Mouse (Mus musculus): ENCODE measurements around the gene Oit3. TPM values are rescaled to one million over a fixed set of nuclear protein-coding genes. Genes with fewer than 3 reads are reported as not detected.

Oit3 gene
- polyA plus RNA-seq, 1 experiment from 2014 or later: 1.7 TPM

GRCm38 (mm10) chr10:59447546-59447945 is 6.0 kb upstream of the Oit3 start:
- ATAC-seq (no peak), DNase-seq (ENCODE audit: low spot score) (no peak)
- no peak overlapping the region for H3K4me2 ChIP-seq (replicated peaks; ENCODE audit: low read depth, low read length)
- no peaks in the 10 kb centered on the region for H3K36me3 ChIP-seq (ENCODE audit: insufficient read depth, low read length)
- peaks cover 6% of the 10 kb centered on the region; the same call in 1 of the 2 replicates for H3K4me1 ChIP-seq (ENCODE audit: insufficient read depth, low read depth, low read length)
- no peaks in the 10 kb centered on the region for H3K9me3 ChIP-seq (ENCODE audit: low read length)
- no peak overlapping the region for H3K9ac ChIP-seq (replicated peaks; ENCODE audit: low read depth)
- TF ChIP-seq CTCF (IDR thresholded peaks at IDR 0.05) (no peak), EP300 (IDR thresholded peaks at IDR 0.05) (no peak)
- H3K27ac ChIP-seq (ENCODE audit: low read length): no peak overlapping the region
- WGBS: 46% methylated on average over 9 of the region's 9 CpGs
- H3K4me3 ChIP-seq (ENCODE audit: low read depth, low read length): no peak overlapping the region
- no peaks in the 10 kb centered on the region for H3K27me3 ChIP-seq (replicated peaks; ENCODE audit: insufficient read depth, low read length)

DNA sequence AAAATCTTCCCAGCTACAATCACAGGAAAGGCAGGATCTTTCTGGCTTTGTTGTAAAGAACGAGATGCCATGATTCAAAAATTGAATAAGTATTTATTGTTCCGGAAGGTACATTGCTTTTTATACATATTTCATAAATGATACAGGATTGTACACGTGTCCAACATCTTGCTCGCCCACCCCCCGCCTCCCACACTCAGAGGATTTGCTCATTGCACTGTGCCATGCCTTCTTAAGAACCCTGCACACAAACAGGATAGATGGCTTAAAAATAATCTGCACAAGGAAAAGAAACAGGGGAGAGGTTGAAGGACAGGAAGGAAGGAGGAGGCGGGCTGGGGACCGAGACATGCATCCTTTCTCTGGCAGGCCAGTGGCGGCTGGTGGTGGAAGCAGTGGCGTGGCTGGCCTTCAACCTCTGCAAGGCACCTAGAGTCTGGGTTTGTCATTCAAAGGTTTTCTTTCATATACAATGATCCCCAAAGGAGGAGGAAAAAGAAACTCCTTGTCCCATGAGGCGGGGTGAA is 5.4 kb upstream of the Oit3 start:
- Histone ChIP-seq H3K9ac (replicated peaks; ENCODE audit: low read depth) (no peak overlapping the region), H3K9me3 (ENCODE audit: low read length) (no peaks in the 10 kb centered on the region), H3K36me3 (ENCODE audit: insufficient read depth, low read length) (no peaks in the 10 kb centered on the region), H3K4me3 (ENCODE audit: low read depth, low read length) (no peak overlapping the region), H3K27me3 (replicated peaks; ENCODE audit: insufficient read depth, low read length) (no peaks in the 10 kb centered on the region), H3K4me2 (replicated peaks; ENCODE audit: low read depth, low read length) (no peak overlapping the region), H3K27ac (ENCODE audit: low read length) (no peak overlapping the region), H3K4me1 (ENCODE audit: insufficient read depth, low read depth, low read length) (peaks cover 6% of the 10 kb centered on the region; the same call in 1 of the 2 replicates)
- WGBS: 68% methylated on average over 10 of the region's 10 CpGs
- TF ChIP-seq EP300 (IDR thresholded peaks at IDR 0.05) (no peak), CTCF (IDR thresholded peaks at IDR 0.05) (no peak)
- no peak for DNase-seq (ENCODE audit: low spot score)
- no peak for ATAC-seq

DNA sequence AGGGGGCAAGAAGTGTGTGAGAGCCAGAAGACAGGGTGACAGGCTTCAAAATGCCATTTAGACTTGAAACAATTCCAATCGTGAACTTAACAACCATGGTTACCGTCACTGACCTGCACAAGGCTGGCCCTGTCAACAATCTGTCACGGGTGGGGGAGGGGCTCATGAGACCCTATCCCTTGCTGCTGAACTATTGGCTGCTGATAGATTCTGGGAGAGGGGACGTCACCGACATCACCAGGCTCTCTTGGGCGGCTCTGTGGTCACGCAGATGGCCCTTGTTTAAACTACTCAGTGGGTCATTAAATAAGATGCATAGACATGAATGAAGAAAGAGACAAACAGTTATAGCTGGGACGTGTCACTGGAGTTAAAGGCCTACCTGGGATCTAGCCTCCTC is 3.1 kb upstream of the Oit3 start:
- H3K27ac ChIP-seq (ENCODE audit: low read length): no peak overlapping the region
- peaks cover 10% of the 10 kb centered on the region; the same call in 1 of the 2 replicates for H3K4me1 ChIP-seq (ENCODE audit: insufficient read depth, low read depth, low read length)
- H3K9ac ChIP-seq (replicated peaks; ENCODE audit: low read depth): no peak overlapping the region
- no peaks in the 10 kb centered on the region for H3K9me3 ChIP-seq (ENCODE audit: low read length)
- H3K36me3 ChIP-seq (ENCODE audit: insufficient read depth, low read length): no peaks in the 10 kb centered on the region
- no peaks in the 10 kb centered on the region for H3K27me3 ChIP-seq (replicated peaks; ENCODE audit: insufficient read depth, low read length)
- H3K4me3 ChIP-seq (ENCODE audit: low read depth, low read length): no peak overlapping the region
- TF ChIP-seq CTCF (IDR thresholded peaks at IDR 0.05) (no peak), EP300 (IDR thresholded peaks at IDR 0.05) (no peak)
- WGBS: 45% methylated on average over 8 of the region's 8 CpGs
- DNase-seq (ENCODE audit: low spot score) (no peak), ATAC-seq (no peak)
- no peak overlapping the region for H3K4me2 ChIP-seq (replicated peaks; ENCODE audit: low read depth, low read length)

DNA sequence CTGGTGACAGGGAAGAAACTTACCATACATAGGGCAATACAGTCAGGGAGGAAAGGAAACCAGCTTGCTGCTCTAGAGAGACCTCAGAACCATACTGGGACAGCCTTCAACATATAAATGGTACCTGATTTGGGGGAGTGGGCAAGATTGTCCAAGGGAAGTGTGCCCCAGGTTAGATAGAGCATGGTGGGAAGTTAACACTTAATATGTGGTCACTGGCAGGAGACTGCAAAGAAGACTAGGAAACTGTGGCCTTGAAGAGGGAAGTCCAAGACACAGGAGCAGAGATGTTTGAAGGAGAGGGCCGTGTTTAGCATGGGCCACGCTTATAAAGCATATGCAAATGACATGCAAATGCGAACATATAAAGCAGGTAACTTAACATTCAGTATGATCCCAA is 2.5 kb upstream of the Oit3 start:
- Histone ChIP-seq H3K36me3 (ENCODE audit: insufficient read depth, low read length) (no peaks in the 10 kb centered on the region), H3K9me3 (ENCODE audit: low read length) (no peaks in the 10 kb centered on the region), H3K4me1 (ENCODE audit: insufficient read depth, low read depth, low read length) (peaks cover 11% of the 10 kb centered on the region; the same call in 1 of the 2 replicates), H3K27ac (ENCODE audit: low read length) (no peak overlapping the region), H3K9ac (replicated peaks; ENCODE audit: low read depth) (no peak overlapping the region), H3K4me2 (replicated peaks; ENCODE audit: low read depth, low read length) (no peak overlapping the region), H3K4me3 (ENCODE audit: low read depth, low read length) (no peak overlapping the region), H3K27me3 (replicated peaks; ENCODE audit: insufficient read depth, low read length) (no peaks in the 10 kb centered on the region)
- TF ChIP-seq CTCF (IDR thresholded peaks at IDR 0.05) (no peak), EP300 (IDR thresholded peaks at IDR 0.05) (no peak)
- DNase-seq (ENCODE audit: low spot score): no peak
- no peak for ATAC-seq
- WGBS: 84% methylated on average over 3 of the region's 3 CpGs

DNA sequence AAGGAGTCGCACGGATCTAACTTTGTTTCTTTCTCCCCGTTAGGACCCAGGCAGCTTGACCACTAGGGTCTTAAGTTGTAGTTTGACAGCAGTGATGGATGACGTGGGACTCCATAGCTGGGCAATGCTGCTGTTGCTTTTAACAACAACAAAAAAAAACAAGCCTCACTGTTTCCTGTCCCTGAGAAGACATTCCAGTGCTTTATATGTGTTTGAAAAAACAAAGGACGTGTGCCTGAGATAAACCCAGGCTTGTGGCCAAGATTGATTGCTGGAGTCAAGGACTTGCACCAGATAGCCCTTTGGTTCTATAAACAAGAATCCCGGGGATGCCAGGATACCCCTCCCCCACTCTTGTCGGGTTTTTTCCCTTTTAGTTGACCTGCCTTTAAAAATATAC is 1.6 kb upstream of the Oit3 start:
- peak; percentile 25 for TF ChIP-seq CTCF (IDR thresholded peaks at IDR 0.05)
- TF ChIP-seq EP300 (IDR thresholded peaks at IDR 0.05): peak; percentile 72
- WGBS: 5% methylated on average over 7 of the region's 7 CpGs
- no peak overlapping the region for H3K27ac ChIP-seq (ENCODE audit: low read length)
- no peaks in the 10 kb centered on the region for H3K9me3 ChIP-seq (ENCODE audit: low read length)
- no peak overlapping the region for H3K4me2 ChIP-seq (replicated peaks; ENCODE audit: low read depth, low read length)
- peaks cover 11% of the 10 kb centered on the region; the same call in 1 of the 2 replicates for H3K4me1 ChIP-seq (ENCODE audit: insufficient read depth, low read depth, low read length)
- ATAC-seq: peak; percentile 43
- no peaks in the 10 kb centered on the region for H3K27me3 ChIP-seq (replicated peaks; ENCODE audit: insufficient read depth, low read length)
- H3K4me3 ChIP-seq (ENCODE audit: low read depth, low read length): no peak overlapping the region
- H3K9ac ChIP-seq (replicated peaks; ENCODE audit: low read depth): no peak overlapping the region
- no peaks in the 10 kb centered on the region for H3K36me3 ChIP-seq (ENCODE audit: insufficient read depth, low read length)
- DNase-seq (ENCODE audit: low spot score): peak; percentile 70

- peak; percentile 71 for DNase-seq (ENCODE audit: low spot score)
- WGBS: 35% methylated on average over 6 of the region's 6 CpGs
- no peak overlapping the region for H3K4me2 ChIP-seq (replicated peaks; ENCODE audit: low read depth, low read length)
Measured at GRCm38 (mm10) chr10:59440177-59440576, 1.4 kb downstream of the Oit3 start.

More at GRCm38 (mm10) chr10:59440177-59440576, 1.4 kb downstream of the Oit3 start:
- no peak overlapping the region for H3K9ac ChIP-seq (replicated peaks; ENCODE audit: low read depth)
- no peaks in the 10 kb centered on the region for H3K9me3 ChIP-seq (ENCODE audit: low read length)
- peak overlapping the region; percentile 73 for H3K27ac ChIP-seq (ENCODE audit: low read length)
- TF ChIP-seq CTCF (IDR thresholded peaks at IDR 0.05) (no peak), EP300 (IDR thresholded peaks at IDR 0.05) (no peak)
- H3K4me3 ChIP-seq (ENCODE audit: low read depth, low read length): no peak overlapping the region
- peaks cover 11% of the 10 kb centered on the region; the same call in 1 of the 2 replicates for H3K4me1 ChIP-seq (ENCODE audit: insufficient read depth, low read depth, low read length)
- no peaks in the 10 kb centered on the region for H3K36me3 ChIP-seq (ENCODE audit: insufficient read depth, low read length)
- no peaks in the 10 kb centered on the region for H3K27me3 ChIP-seq (replicated peaks; ENCODE audit: insufficient read depth, low read length)
- peak; percentile 55 for ATAC-seq
